Mouse (Mus musculus): ENCODE data around the gene Sin3a.

The Sin3a gene

DNA sequence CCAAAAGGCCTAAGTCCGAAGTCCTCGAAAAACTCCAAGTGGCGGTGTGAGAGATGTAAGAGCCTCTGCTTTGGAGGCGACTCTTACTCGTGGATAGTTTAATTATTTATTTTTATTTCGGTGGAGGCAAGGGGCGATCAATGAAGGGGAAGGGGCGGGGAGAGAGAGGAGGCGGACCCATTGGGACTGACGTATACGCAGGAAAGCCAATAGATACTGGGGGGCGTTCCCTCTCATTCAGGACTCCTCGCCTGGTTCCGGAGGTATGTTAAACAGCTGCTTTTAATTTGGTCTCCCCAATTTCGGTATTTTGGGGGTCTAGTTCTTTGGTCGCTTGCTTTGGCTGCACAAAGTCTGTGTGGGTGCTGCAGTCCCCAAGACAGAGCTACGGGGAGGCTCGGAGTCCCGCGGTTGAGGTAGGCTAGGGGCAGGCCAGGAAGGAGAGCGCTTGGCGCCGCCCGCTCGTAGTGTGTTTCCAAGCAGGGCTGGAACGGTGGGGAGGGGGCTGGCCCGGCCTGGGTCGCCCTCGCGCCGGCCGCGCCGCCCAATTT, at the start of gene Sin3a:
TSS of gene Sin3a (plus strand) at position 240 of the 551 bp plus-strand sequence.
- peak; percentile 31 to 65 for DNase-seq (ENCODE audit: low spot score in 2 of 2)

DNA sequence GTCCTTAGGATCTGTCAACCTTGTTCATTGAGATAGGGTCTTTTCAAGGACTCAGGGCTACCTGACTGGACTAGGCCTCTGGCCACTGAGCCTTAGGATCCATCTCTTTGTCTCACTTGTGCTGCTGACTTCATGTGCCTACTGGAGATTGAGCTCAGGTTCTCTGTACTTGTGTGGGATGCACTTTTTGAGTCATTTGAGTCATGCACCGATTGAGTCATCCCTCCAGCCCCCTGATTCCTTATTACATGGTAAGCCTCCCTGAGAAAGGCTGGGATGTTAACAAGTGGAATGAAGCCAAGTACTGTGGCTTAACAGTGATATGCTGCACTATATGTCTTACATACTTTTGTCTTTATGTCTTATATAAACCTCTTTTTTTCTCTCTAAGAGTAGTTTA, 40.1 kb upstream of the Sin3a start:
- DNase-seq (ENCODE audit: low spot score in 2 of 2): no peak

DNA sequence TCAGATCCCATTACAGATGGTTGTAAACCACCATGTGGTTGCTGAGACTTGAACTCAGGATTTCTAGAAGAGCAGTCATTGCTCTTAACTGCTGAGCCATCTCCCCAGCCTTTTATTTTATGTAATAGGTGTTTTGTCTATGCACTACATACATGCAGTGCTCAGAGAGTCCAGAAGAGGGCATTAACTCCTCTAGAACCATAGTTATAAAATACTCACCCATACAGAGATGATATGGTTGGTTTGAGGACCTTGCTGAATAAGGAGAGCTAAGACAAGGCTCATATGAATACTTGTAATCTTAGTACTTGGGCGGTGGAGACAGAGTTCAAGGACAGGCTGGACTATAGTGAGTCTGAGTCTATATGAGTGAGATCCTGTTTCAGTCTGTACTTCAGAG, 15.6 kb upstream of the Sin3a start:
- peak in 1 of 2 experiments; percentile 35 for DNase-seq (ENCODE audit: low spot score in 2 of 2)

DNA sequence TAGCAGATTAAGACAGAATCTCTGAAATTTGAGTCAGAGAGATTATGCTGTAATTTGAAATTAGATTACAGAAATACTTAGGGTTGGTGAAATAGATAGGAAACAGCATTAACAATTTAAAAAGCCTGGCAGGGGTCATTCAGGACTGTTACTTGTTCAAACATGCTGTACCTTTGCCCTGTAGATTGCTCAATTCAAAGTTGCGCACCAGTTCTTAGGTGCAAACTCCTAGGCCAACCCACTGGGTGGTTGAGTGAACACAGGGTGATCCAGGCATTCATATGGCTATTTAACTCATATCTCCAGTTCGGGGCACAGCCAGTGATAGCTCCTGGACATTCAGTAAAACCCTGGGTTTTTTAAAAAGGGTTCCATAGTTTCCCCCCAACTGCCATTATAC, 7.7 kb upstream of the Sin3a start:
- no peak for DNase-seq (ENCODE audit: low spot score in 2 of 2)

DNA sequence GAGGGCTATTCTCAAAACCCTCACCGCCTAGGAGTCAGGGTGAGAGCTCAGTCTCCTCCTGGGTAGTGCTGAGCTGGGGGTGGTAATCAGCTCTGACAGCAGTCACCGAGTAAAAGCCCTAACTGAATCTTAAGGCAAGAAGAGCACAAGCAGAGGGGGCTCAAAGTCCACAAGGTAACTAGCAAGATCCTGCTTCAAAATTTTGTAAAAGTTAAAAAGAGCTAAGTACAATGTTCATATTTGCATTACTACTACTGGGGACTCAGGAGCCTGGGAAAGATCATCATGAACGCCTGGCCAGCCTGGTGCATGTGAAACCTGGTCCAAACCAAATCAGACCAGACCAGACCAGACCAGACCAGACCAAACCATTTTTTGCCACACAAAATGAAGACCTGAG, 3.6 kb upstream of the Sin3a start:
- no peak for DNase-seq (ENCODE audit: low spot score in 2 of 2)

DNA sequence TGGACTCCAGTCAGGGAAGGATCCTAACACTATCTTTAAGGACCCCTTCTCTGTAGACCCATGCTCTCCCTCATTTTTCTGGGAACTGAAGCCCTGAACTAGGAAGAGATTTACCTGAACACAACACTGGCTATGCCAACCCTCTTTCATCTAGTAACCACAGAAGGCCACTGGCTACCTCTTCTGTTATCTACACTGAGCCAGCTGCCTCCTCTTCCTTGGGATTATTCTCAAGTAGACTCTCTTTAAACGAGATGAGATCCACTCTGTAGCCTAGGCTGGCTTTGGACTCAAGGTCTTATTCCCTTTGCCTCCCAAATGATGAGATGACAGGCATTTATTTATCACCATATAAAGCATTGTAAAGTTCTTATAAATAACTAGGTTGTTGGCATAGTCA, 1.6 kb upstream of the Sin3a start:
- no peak for DNase-seq (ENCODE audit: low spot score in 2 of 2)

DNA sequence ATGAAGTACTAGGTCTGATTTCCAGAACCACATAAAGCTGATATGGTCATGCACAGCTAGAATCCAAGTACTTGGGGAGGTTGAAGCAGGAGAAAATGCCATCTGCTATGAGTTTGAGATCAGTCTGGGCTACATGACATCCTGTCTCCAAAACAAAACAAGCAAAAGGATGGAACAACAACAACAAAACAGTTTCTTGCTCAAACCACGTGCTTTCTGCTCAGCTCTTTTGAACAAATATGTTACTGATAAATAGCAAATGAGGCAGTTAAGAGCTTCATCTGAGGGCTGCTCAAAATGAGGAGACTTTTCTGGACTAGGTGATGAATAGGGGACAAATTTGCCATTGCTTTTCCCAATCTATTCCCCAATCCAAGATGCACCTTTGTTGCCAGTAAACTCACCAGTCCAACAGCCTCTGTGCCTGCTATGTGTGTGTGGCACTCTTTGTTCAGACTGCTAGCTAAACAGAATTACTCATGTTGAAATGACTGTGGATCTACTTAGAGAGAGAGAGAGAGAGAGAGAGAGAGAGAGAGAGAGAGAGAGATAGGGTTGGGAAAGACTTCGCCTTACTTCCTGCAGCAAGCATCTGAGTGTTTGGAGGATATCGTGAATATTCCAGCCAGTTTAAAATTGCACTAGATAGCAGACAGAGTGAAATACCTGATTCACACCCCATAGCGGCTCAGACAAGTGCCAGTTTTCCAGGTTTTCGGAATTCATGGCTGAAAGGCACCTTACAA, 867 bp upstream of the Sin3a start:
- DNase-seq (ENCODE audit: low spot score in 2 of 2): no peak

DNA sequence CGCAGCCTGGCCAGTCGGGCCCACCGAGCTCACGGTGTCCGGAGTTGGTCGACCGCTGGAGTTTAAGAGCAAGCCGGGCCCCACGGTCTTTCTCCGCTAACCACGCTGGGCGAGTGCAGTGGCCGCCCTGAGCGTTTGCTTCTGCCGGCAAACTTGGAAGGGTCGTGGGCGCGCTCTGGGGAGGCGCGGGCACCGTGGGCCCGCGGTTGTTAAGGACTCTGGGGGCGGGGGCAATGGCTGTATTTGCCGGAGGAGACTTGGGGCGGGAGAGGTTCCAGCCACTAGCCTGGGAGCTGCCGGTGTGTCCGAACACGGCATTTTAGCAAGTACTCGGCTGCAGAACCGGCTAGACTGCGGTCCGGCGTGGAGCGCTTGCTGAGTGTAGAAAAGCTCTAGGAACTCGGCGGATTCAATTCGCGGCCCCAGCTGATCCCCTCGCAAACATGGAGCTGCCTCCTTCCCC, 717 bp downstream of the Sin3a start:
- DNase-seq (ENCODE audit: low spot score in 2 of 2): no peak

DNA sequence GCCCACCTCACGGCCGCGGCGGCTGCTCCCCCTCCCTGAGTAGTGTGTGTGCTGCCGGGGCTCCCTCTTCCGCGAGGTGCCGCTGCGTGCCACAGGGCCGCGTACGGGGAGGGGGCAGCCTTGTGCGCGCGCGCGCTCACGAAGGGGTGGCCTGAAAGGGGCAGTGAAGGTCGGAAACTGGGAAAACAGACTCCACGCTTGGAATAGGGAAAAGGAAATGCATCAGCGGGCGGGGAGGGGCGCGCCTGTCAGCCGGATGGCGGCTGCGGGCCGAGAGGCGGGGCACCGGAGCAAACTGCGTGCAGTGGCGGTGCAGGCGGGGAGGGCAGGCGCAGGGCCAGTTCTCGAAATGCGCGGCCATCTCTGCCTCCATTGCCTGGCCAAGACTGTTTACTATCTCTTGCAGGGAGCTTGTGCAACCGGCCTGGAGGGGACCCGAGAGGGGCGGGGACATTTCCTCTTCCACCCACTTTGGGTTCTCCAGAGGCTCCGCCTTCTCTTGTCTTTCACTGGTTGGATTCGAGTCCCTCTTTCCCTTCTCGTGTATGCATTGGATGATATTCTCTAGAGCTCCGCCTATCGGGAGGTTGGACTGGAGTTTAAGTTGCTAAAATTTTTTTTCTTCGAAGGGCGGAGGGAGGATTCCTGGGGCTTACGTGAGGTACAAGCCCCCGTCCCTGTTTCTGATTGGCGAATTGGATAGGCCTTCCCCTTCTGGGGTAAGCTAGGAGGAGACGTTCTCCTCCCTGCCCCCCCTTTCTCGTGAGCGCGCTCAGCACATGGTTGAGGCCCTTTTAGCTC, 1.3 kb downstream of the Sin3a start:
- peak; percentile 81 to 84 for DNase-seq (ENCODE audit: low spot score in 2 of 2)

DNA sequence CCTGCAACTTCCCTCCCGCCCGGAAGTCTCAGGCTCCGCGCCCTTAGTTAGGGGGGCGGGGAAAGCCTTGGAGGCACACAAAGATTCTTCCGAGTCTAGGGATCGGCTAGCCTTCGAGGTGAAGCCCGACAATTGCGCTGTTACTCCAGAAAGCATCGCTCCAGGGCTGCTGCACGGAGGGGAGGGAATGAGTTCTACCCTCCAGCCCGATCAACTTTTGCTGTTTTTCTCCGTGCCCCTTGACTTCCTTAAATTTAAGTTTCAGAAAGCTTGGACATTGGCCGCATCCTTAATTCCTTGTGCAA, 1.9 kb downstream of the Sin3a start:
- DNase-seq (ENCODE audit: low spot score in 2 of 2): no peak

DNA sequence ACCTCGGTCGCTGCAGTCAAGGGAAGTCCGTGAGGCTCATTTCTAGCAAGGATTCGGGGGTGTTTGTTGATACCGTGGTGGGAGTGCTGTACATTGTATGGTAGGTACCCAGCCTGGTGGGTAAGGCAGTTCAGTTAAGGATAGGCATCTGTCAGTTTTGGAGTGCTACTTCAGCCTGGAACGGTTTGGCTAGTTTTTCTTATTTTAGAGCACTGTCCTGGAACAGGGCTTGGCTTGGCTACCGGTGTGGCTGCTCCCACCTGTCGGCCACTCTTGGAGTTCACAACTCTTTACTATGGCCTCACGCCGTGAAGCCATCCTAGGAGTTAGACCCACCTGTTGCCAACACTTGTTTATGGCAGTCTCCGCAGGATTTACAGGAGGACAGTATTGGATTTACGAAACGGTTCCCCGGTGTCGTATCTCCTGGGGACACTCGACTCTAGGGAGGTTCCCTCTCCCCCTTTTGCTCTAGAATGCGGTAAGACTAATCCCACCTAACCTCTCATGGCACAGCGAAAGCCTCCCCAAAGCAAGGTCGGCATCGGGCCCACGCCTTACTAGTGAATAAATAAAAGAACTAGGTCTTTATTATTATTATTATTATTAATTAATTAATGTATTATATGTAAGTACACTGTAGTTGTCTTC, 2.5 kb downstream of the Sin3a start:
- DNase-seq (ENCODE audit: low spot score in 2 of 2): peak in 1 of 2 experiments; percentile 31

DNA sequence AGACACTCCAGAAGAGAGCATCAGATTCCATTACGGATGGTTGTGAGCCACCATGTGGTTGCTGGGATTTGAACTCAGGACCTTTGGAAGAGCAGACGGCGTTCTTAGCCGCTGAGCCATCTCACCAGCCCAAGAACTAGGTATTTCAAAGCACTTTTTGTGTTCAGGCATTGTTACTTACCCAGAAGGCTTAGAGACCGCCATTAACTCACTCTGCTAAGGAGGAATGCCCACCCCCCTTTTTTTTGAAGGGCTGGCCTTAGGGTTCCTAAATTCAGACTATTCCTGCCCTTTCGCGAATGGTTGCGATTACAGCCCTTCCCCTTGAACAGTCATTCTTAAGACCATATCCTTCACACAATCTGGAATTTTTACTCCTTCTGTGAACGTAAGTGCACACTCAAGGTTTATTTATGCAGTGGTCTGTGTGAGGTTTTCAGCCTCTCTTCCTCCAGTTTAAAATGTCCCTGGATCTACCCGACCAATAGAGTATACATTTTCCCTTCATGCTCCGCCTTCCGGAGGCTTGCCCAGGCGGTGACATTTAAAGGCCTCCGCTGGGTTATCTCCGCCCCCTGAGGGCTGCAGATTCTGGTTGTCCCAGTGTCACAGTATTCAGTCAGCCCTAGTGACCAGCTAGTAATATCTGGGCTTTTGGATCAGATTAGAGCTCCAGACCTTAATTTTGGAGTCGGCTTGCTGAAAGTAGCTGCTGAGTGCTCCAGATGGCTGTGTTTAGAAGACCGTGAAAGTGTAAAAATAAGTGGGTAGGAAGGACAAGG, 3.2 kb downstream of the Sin3a start:
- DNase-seq (ENCODE audit: low spot score in 2 of 2): peak; percentile 52 to 61

DNA sequence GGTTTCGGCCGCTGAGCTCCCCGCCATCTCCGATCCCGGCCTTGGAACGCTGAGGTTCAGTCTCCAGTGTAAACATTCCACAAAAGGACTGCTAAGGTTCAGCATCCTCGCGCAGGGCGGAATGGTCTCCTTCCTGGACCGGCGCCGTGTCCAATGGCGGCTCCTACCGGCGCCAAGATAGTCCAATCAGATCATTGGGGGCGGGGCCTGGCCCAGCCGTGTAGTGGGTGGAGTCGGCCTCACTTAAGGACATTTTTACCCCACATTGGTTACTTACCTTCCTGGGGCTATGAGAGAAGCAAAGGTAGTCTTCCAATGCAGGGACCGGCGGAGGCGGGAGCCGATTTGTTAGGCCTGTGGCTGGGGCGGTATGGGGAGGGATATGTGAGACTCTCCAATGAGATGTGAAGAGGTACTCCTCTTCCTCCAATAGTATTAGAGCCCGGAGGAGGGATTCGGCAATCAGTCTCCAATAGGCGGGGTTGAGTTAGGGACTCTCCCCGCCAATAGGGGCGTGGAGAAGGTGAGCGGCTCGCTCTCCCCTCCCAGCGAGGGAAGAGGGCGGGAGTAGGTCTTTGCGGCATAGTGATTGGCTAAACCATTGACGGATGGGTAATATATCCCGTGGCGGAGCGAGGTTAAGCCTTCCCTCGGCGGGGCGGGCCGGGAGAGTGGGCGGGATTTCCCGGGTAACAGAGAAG, 4.0 kb downstream of the Sin3a start:
- DNase-seq (ENCODE audit: low spot score in 2 of 2): peak; percentile 95 to 97

DNA sequence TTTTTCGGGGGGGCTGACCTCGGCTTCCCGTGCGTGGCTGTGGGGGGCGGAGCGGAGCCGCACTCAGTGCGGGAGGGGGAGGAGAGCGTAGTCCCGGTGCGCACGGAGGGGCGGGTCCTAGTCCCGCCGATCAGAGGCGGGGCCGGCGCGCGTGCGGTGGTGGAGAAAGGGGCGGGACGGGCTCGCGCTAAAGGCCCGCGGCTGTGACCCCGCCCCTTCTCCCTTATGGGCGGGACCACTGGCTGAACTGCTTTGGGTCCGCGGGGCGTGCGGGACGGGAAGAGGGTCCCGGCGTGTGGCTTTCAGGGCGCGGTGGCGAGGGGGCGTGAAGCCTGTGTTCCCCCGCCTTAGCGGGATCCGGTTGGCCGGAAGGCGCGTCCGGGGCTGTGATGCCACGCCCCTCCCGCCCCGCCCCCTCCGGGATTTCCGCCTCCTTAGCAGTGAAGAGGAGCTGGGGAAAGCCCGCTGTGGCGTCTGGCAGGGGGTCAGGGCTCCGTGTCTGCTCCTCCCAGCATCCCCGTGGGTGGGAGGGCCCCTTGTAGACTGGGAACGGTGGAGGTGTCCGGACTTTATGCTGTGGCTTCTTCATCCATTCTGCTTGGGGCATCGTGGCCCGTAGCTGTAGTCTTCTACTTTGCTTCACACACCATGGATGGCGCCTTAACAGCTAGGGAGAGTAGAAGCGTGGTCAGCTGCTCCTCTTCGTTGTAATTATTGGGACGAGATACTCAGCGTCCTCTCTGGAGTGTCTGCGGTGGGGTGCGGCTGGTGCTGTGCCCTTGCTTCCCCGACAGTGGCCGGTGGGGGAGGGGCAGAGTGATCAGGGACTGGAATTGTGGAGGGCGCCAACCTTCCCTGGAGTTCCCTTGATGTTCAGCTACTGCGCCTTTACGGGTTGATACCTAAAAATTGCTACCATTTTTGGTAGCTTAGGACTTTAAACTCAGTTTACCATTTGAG, 5.1 kb downstream of the Sin3a start:
- DNase-seq (ENCODE audit: low spot score in 2 of 2): peak; percentile 81

DNA sequence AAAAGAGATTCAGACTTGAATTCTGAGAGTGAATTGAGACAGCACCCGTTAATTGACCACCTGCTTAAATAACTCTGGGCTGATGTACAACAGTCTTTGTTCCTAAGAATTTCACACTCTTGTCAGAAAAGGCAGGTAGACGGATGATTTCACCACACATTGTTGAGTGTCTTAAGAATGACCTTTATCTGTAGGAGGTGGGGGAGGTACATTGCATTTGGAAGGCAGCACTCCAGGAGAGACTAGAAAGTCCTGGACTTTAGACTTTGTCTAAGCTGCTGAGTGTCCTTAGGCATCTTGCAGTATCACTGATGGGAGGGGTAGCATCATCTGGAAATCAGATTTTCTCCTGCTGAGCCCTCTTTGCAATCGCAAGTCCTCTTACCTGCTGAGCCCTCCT, 10.4 kb downstream of the Sin3a start:
- no peak for DNase-seq (ENCODE audit: low spot score in 2 of 2)

DNA sequence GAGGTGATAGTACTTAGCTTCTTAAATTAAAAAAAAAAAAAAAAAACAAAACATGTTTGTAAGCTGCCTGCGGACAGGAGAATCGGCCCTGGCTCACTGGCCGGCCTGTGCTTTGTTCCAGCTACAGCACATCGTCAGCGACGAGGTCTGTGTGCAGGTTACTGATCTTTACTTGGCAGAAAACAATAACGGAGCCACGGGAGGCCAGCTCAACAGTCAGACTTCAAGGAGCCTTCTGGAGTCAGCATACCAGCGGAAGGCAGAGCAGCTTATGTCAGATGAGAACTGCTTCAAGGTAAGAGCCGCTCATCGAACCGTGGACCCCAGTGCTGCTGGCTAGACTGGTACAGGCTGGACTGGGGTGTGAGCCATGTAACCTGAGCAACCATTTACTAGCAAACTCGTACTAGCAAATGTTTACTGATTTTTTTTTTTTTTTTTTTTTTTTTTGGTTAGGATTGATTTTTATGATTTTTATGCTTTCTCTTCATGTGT, 45.5 kb downstream of the Sin3a start:
- DNase-seq (ENCODE audit: low spot score in 2 of 2): no peak

DNA sequence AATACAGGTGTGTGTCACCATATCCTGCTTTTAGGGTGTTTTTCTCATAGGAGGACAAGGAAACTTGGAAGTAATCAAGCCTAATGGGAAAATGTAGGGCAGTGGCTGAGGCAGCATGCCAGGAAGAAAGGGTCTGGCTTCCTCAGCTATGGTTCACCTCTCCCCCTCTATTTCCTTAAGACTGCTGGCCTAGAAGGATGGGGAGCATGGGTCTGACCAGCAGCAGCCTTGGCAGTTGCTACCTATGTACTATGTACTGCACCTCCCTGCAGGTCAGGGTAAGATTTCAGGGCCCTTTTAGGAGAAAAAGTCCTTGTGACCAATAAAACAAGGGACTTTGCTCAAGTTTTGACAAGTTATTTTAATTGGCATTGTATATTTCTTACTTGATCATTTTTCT, 57.8 kb downstream of the Sin3a start:
- DNase-seq (ENCODE audit: low spot score in 2 of 2): no peak

DNA sequence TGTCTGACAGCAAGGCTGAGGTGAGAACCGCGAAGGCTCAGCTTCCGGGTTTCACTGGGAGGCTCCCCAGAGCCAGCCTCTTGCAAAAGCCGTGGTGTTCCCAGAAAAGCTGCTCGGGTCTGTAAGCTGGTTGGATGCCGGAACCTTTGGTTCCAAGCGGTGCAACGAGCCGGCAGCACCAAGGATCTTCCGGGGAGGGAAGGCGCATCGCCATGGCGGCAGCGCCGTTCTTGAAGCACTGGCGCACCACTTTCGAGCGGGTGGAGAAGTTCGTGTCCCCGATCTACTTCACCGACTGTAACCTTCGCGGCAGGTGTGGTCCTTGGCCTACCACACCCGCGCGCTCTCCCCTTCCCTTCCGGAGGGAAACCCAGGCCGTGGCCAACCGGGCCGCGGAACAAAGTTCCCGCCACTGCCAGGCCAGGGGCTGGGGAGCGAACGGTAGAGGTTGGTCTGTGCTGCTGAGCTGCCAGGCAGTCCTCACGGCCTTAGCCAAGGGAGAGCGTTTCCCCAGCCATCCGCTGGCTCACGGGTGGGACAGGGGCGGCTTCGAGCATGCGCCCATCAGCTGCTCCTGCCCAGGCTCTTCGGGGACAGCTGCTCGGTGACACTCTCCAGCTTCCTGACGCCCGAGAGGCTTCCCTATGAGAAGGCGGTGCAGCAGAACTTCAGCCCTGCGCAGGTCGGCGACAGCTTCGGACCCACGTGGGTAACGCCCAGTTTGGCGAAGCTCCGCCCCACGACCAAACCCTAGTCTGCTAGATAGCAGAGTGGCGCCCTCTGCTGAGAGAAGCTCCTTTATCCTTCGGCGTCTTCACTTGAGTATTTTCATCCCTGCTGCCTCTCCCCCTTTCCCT, 59.0 kb downstream of the Sin3a start, which contains the start of gene Man2c1:
TSS of gene Man2c1 (plus strand) at position 114 of the 857 bp plus-strand sequence.
- peak; percentile 89 to 92 for DNase-seq (ENCODE audit: low spot score in 2 of 2)

DNA sequence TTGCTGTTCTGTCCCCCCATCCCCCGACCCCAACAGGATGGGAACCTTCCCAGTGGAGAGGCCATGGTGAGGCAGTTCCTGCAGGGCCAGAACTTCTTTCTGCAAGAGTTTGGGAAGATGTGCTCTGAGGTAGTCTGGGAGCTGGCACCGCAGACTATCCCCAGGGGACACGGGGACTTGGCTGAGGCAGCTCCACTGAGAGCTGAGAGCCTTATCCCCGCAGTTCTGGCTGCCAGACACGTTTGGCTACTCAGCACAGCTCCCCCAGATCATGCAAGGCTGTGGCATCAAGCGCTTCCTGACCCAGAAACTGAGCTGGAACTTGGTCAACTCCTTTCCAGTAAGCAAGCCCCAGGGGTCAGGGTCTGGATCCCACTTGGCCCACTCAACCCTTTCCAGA, 65.4 kb downstream of the Sin3a start:
- DNase-seq (ENCODE audit: low spot score in 2 of 2): no peak

Data from spleen, postnatal 14 days (tissue).